Mouse (Mus musculus) cortical plate, adult 2 months (tissue): ENCODE data around the gene Slc24a1.
A peak's percentile ranks its signal among the peaks of the same experiment; 100 is the strongest.

Experiments
- CTCF ChIP-seq: fragments of 200-500 bp; IDR thresholded peaks from 2 replicates; pipeline ENCODE4 v1.5.1; 2011; ENCODE audit warnings: mild to moderate bottlenecking, control low read depth, low read length; ENCODE audit not compliant: insufficient read depth; ENCODE audit errors: extremely low read depth
- POLR2A ChIP-seq: fragments of 200-500 bp; IDR thresholded peaks from 2 replicates; pipeline ENCODE4 v1.6.1; 2011; ENCODE audit warnings: mild to moderate bottlenecking, low read length, control low read depth; ENCODE audit not compliant: insufficient read depth; ENCODE audit errors: extremely low read depth

DNA sequence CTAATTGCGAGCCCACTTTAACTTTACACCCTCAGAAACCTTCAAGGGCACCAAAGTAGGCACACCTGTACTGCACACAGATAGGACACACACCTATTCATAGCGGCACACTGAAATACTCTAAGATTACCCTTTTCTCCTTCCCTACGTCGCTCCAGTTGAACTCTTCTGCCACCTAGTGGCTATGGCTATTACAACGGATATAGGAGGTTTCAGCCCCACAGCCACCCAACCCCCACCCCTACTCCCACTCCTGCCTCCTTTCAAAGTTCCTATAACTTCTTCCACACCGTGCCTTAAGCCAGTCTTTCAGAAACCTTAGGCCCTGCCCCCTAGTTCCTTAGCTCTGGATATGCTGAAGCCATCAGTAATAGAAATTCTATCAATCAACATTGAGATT, 14.9 kb downstream of the Slc24a1 start:
- TF ChIP-seq CTCF (peak; percentile 73), POLR2A (no peak)
